Mouse (Mus musculus) embryo, embryonic 9.5 days (tissue): ENCODE measurements around the gene Pdgfa.

Experiments used
- DNase-seq: peaks from one replicate; pipeline ENCODE4 v3.0.0-alpha.2; 2017; ENCODE audit errors: extremely low spot score

Pdgfa gene

GRCm38 (mm10) chr5:138997171-138997788, at the start of gene Pdgfa:
Gene Pdgfa, minus strand, starts transcription at chr5:138997370.
- peak; percentile 62 for DNase-seq

- DNase-seq = no peak
Measured at GRCm38 (mm10) chr5:139046636-139047035, 49.5 kb upstream of the Pdgfa start.

- no peak for DNase-seq
Measured at GRCm38 (mm10) chr5:139043546-139043945, 46.4 kb upstream of the Pdgfa start.

GRCm38 (mm10) chr5:139042299-139042698, 45.1 kb upstream of the Pdgfa start:
- DNase-seq = no peak

- no peak for DNase-seq
Measured at GRCm38 (mm10) chr5:139035171-139035570, 38.0 kb upstream of the Pdgfa start.

- DNase-seq = no peak
Measured at GRCm38 (mm10) chr5:139034746-139035145, 37.6 kb upstream of the Pdgfa start.

GRCm38 (mm10) chr5:139033406-139034317, 36.5 kb upstream of the Pdgfa start:
- DNase-seq = peak; percentile 28

GRCm38 (mm10) chr5:139027603-139028002, 30.4 kb upstream of the Pdgfa start:
- DNase-seq = peak; percentile 20

GRCm38 (mm10) chr5:139024351-139025105, 27.4 kb upstream of the Pdgfa start:
- DNase-seq = no peak

- no peak for DNase-seq
Measured at GRCm38 (mm10) chr5:139020595-139020994, 23.4 kb upstream of the Pdgfa start.

GRCm38 (mm10) chr5:139017371-139018124, 20.4 kb upstream of the Pdgfa start:
- no peak for DNase-seq

GRCm38 (mm10) chr5:139015097-139015496, 17.9 kb upstream of the Pdgfa start:
- DNase-seq = no peak

- no peak for DNase-seq
Measured at GRCm38 (mm10) chr5:139010649-139011048, 13.5 kb upstream of the Pdgfa start.

- DNase-seq = no peak
Measured at GRCm38 (mm10) chr5:139007141-139007775, 10.1 kb upstream of the Pdgfa start.

- no peak for DNase-seq
Measured at GRCm38 (mm10) chr5:139004588-139004987, 7.4 kb upstream of the Pdgfa start.

GRCm38 (mm10) chr5:138999716-139000115, 2.5 kb upstream of the Pdgfa start:
- DNase-seq = no peak

- no peak for DNase-seq
Measured at GRCm38 (mm10) chr5:138997936-138998580, 888 bp upstream of the Pdgfa start.

GRCm38 (mm10) chr5:138996322-138997073, 672 bp downstream of the Pdgfa start:
- DNase-seq = peak; percentile 60

- DNase-seq = peak; percentile 77
Measured at GRCm38 (mm10) chr5:138995721-138996311, 1.4 kb downstream of the Pdgfa start.
